Mouse (Mus musculus) myocyte (in vitro differentiated cells): ENCODE results near the gene Grb2.

Source experiments
- MAX ChIP-seq: IDR thresholded peaks from one replicate; pipeline ENCODE4 v1.6.1; 2011; ENCODE audit warnings: low read depth, mild to moderate bottlenecking, control low read depth
- MYOD1 ChIP-seq, 3 experiments: IDR thresholded peaks; one replicate each; pipeline ENCODE4 v1.6.1; 2011; ENCODE audit warnings: control low read depth in 2 of 3, low read depth in 2 of 3, mild to moderate bottlenecking in 2 of 3, moderate library complexity in 1 of 3; ENCODE audit not compliant: insufficient read length in 2 of 3, control insufficient read depth in 1 of 3
- MYOG ChIP-seq, 3 experiments: IDR thresholded peaks; one replicate each; pipeline ENCODE4 v1.6.1; 2011; ENCODE audit warnings: control low read depth in 2 of 3, low read depth in 2 of 3, mild to moderate bottlenecking in 2 of 3; ENCODE audit not compliant: insufficient read length in 2 of 3, control insufficient read depth in 1 of 3, insufficient read depth in 1 of 3
- POLR2A ChIP-seq: IDR thresholded peaks from one replicate; pipeline ENCODE4 v1.6.1; 2011; ENCODE audit warnings: low read depth, mild to moderate bottlenecking, control low read depth, moderate library complexity; ENCODE audit not compliant: insufficient read length
- POLR2AphosphoS2 ChIP-seq: IDR thresholded peaks from one replicate; pipeline ENCODE4 v1.6.1; 2011; ENCODE audit warnings: low read depth, control low read depth; ENCODE audit not compliant: insufficient read length
- USF1 ChIP-seq: IDR thresholded peaks from one replicate; pipeline ENCODE4 v1.6.1; 2011; ENCODE audit warnings: low read depth, mild to moderate bottlenecking, control low read depth, moderate library complexity

GRCm38 (mm10) chr11:115682411-115682810 is 26.0 kb downstream of the Grb2 start:
- no peak for TF ChIP-seq MAX
- TF ChIP-seq POLR2A = no peak
- no peak for TF ChIP-seq POLR2AphosphoS2
- TF ChIP-seq MYOD1 (IDR thresholded peaks at IDR 0.05; ENCODE audit: control insufficient read depth in 1 of 3, insufficient read length in 2 of 3, low read depth in 2 of 3) = no peak
- no peak for TF ChIP-seq USF1
- TF ChIP-seq MYOG (IDR thresholded peaks at IDR 0.05; ENCODE audit: control insufficient read depth in 1 of 3, insufficient read depth in 1 of 3, insufficient read length in 2 of 3, low read depth in 2 of 3) = no peak
